Mouse (Mus musculus) B cell, adult 62 days (primary cell): ENCODE data around the gene Arhgef12. TPM values are rescaled to one million over a fixed set of nuclear protein-coding genes. Genes with fewer than 3 reads are reported as not detected.

Source experiments
- total RNA-seq: library from RNA; stranded (reverse); gene quantifications from 4 replicates; pipeline ENCODE4 v1.2.4, GENCODE M21; 2023

Arhgef12 gene
- 14.0 to 18.8 TPM (median 18.1 TPM) in 4 replicates for total RNA-seq

GRCm38 (mm10) chr9:43107187-43107517 lies at the start of gene Arhgef12:
Gene Arhgef12 (minus strand): TSS chr9:43107239.

GRCm38 (mm10) chr9:43116134-43116996 lies 9.3 kb upstream of the Arhgef12 start, which contains the start of gene Tmem136:
Gene Tmem136 (minus strand): TSS chr9:43116570.

GRCm38 (mm10) chr9:42943781-42944535 lies 163.1 kb downstream of the Arhgef12 start, which contains the start of gene Grik4:
Gene Grik4 (minus strand): TSS chr9:42944493.

Other genes with a start within 250 kb of the Arhgef12 start
- gene Grik4, start 162.7 kb downstream of the Arhgef12 start, total RNA-seq = not detected in 4 replicates
- not detected in 4 replicates for gene Tmem136, start 9.3 kb upstream of the Arhgef12 start, total RNA-seq
- not detected in 4 replicates for gene Pou2f3, start 103.1 kb upstream of the Arhgef12 start, total RNA-seq
- 0.36 to 1.8 TPM (median 0.91 TPM) in 3 of 4 replicates, not detected in the other for gene Oaf, start 132.7 kb upstream of the Arhgef12 start, total RNA-seq
- gene Trim29, start 203.6 kb upstream of the Arhgef12 start, total RNA-seq = not detected in 4 replicates